Mouse (Mus musculus) myocyte (in vitro differentiated cells): ENCODE results near the gene Nop9.

Experiments
- POLR2AphosphoS2 ChIP-seq: IDR thresholded peaks from one replicate; pipeline ENCODE4 v1.6.1; 2011; ENCODE audit warnings: low read depth, control low read depth; ENCODE audit not compliant: insufficient read length
- TCF12 ChIP-seq: IDR thresholded peaks from one replicate; pipeline ENCODE4 v1.6.1; 2011; ENCODE audit warnings: mild to moderate bottlenecking, control low read depth; ENCODE audit not compliant: poor library complexity, insufficient read depth, severe bottlenecking

DNA sequence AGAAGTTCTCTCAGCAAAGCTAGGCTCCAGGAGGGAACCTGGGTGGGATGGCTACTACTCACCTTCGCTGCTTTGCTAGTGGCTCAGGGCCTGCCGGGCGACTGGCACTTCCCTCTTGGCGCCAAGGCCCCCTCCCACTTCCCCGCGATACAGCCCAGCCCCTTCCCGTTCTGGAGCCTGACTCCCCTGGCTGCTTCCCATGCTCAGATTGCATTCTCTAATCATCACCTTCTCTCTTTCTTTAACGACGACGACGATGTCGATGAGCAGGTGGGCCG is 38.4 kb downstream of the Nop9 start, which contains the start of gene Adcy4:
- TF ChIP-seq POLR2AphosphoS2 (no peak), TCF12 (no peak)
